Mouse (Mus musculus) gastrocnemius, postnatal 4 days (tissue): ENCODE data around the gene Otud7b. TPM values are rescaled to one million over a fixed set of nuclear protein-coding genes. Genes with fewer than 3 reads are reported as not detected.

Experiments used
- total RNA-seq, 2 experiments: library from RNA; stranded (reverse); gene quantifications; 2 replicates each; pipeline ENCODE4 v1.2.3; 2021

Gene Otud7b
- total RNA-seq, 2 experiments from 2014 or later = 61.0 to 65.7 TPM

Other genes with a start within 250 kb of the Otud7b start
- 10 to 100 TPM; 24.2 to 31.2 TPM for gene Prpf3, start 248.6 kb upstream of the Otud7b start, total RNA-seq
- 100 to 1,000 TPM; 197 to 219 TPM for gene Mrps21, start 233.0 kb upstream of the Otud7b start, total RNA-seq
- gene Ciart, start 222.3 kb upstream of the Otud7b start, total RNA-seq = 1 to 10 TPM; 1.0 to 1.6 TPM
- gene BC028528, start 212.5 kb upstream of the Otud7b start, total RNA-seq = 10 to 100 TPM; 14.4 to 26.0 TPM
- gene Aph1a, start 210.6 kb upstream of the Otud7b start, total RNA-seq = 10 to 100 TPM; 91.3 to 95.8 TPM
- 10 to 100 TPM; 27.0 to 27.2 TPM for gene Car14, start 199.8 kb upstream of the Otud7b start, total RNA-seq
- gene Anp32e, start 175.3 kb upstream of the Otud7b start, total RNA-seq = 100 to 1,000 TPM; 125 to 126 TPM
- 10 to 100 TPM; 94.2 to 97.4 TPM for gene Plekho1, start 108.5 kb upstream of the Otud7b start, total RNA-seq
- gene Vps45, start 46.1 kb upstream of the Otud7b start, total RNA-seq = 10 to 100 TPM; 24.5 to 32.6 TPM
- gene Mtmr11, start 57.5 kb downstream of the Otud7b start, total RNA-seq = 1 to 10 TPM; 9.3 to 9.7 TPM
- gene Sf3b4, start 67.8 kb downstream of the Otud7b start, total RNA-seq = 10 to 100 TPM; 32.9 to 34.6 TPM
- gene Sv2a, start 76.6 kb downstream of the Otud7b start, total RNA-seq = 1 to 10 TPM; 2.2 to 2.3 TPM
- gene Bola1, start 115.2 kb downstream of the Otud7b start, total RNA-seq = 10 to 100 TPM; 20.4 to 23.2 TPM
- gene Hist2h2ab, start 115.3 kb downstream of the Otud7b start, total RNA-seq = 10 to 100 TPM; 15.6 TPM
- 100 to 1,000 TPM; 126 to 168 TPM for gene Hist2h2ac, start 116.4 kb downstream of the Otud7b start, total RNA-seq
- gene Hist2h2be, start 116.6 kb downstream of the Otud7b start, total RNA-seq = 1 to 10 TPM; 3.2 to 3.8 TPM
- gene Hist2h3c2, start 134.6 kb downstream of the Otud7b start, total RNA-seq = 100 to 1,000 TPM; 150 TPM
- gene Hist2h2aa2, start 135.7 kb downstream of the Otud7b start, total RNA-seq = 1,000 to 10,000 TPM; 1,169 to 1,327 TPM
- 10 to 100 TPM; 12.3 to 14.6 TPM for gene Hist2h2aa1, start 141.0 kb downstream of the Otud7b start, total RNA-seq
- under 1 TPM in 1 of 2 experiments, not detected in 1; 0.44 TPM for gene Hist2h3c1, start 142.2 kb downstream of the Otud7b start, total RNA-seq
- 10 to 100 TPM; 74.6 to 96.7 TPM for gene Hist2h4, start 158.8 kb downstream of the Otud7b start, total RNA-seq
- 100 to 1,000 TPM; 677 to 879 TPM for gene Hist2h3b, start 164.1 kb downstream of the Otud7b start, total RNA-seq
- gene Hist2h2bb, start 165.2 kb downstream of the Otud7b start, total RNA-seq = 100 to 1,000 TPM; 676 to 744 TPM
- 1 to 10 TPM; 1.6 to 1.7 TPM for gene Fcgr1, start 189.4 kb downstream of the Otud7b start, total RNA-seq